Comparison of ENCODE assay signal across 20 mouse cellular contexts in the genomic region with DNA sequence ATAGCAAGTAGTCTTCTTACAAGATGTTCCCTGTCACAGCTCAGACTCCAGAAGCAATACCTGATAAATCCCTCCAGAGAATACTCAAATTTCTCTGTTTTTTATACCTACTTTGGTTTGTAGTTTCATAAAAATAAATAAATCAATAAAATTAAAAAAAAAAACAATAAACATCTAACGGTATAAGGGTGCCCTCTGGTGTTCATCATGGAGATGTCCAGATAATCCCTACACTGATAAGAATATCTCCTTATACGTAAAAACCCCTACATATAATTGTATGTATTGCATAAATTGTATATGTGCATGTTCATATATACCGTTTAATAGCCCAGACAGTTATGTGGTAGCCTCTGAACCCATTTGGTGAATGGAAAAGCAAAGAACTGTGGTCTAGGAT.
DNase-seq lines count a peak whose midpoint lies in the region; ATAC-seq and TF ChIP-seq lines count a peak whose summit lies in the region.
"Had no signal": no experiment of that assay in that cellular context is flagged by ENCODE, and none has a peak within 500 bp of the region (broad histone marks: within the 10 kb centered on the region; RNA-seq: fewer than 3 reads in every experiment).

No protein-coding gene starts in this region.

- no peak for ATAC-seq in forebrain, embryonic 14.5 days
- ATAC-seq in forebrain, embryonic 15.5 days (replicated peaks) = no peak
- ATAC-seq in Patski = no peak
- ATAC-seq: forebrain, embryonic 16.5 days; hindbrain, embryonic 16.5 days; liver, embryonic 12.5 days; midbrain, embryonic 15.5 days had no signal

- no peak overlapping the region for H3K27ac ChIP-seq in forebrain, embryonic 14.5 days (ENCODE audit: low read depth, low read length)
- H3K27ac ChIP-seq in forebrain, embryonic 15.5 days (replicated peaks) = no peak overlapping the region
- no peak overlapping the region for H3K27ac ChIP-seq in layer of hippocampus, adult 2 months
- H3K27ac ChIP-seq: liver, embryonic 12.5 days; lung, embryonic 15.5 days; midbrain, embryonic 15.5 days had no signal

- CTCF ChIA-PET in Patski (lab: Charles Lee) = interaction anchor here (0.7 to 1.4 kb wide), 2 partner anchors 1130 to 1195 kb away, joined by 3 read pairs; no protein-coding TSS in a partner anchor

- no peaks in the 10 kb centered on the region for H3K27me3 ChIP-seq in forebrain, embryonic 14.5 days (replicated peaks; ENCODE audit: control insufficient read depth, insufficient read depth, low read length)
- H3K27me3 ChIP-seq in forebrain, embryonic 15.5 days = no peaks in the 10 kb centered on the region
- peaks cover 61% of the 10 kb centered on the region for H3K27me3 ChIP-seq in Patski
- H3K27me3 ChIP-seq: liver, embryonic 12.5 days; lung, embryonic 15.5 days; midbrain, embryonic 15.5 days had no signal

- no peaks in the 10 kb centered on the region for H3K9me3 ChIP-seq in forebrain, embryonic 14.5 days (replicated peaks; ENCODE audit: control insufficient read depth, low read length)
- H3K9me3 ChIP-seq in forebrain, embryonic 15.5 days = no peaks in the 10 kb centered on the region
- H3K9me3 ChIP-seq: liver, embryonic 12.5 days; lung, embryonic 15.5 days; midbrain, embryonic 15.5 days had no signal

- H3K4me2 ChIP-seq in forebrain, embryonic 14.5 days (ENCODE audit: low read length) = no peak overlapping the region
- H3K4me2 ChIP-seq in forebrain, embryonic 15.5 days (replicated peaks) = no peak overlapping the region
- H3K4me2 ChIP-seq: liver, embryonic 12.5 days; lung, embryonic 15.5 days; midbrain, embryonic 15.5 days had no signal

- no peak overlapping the region for H3K4me3 ChIP-seq in forebrain, embryonic 14.5 days (ENCODE audit: low read depth, low read length)
- H3K4me3 ChIP-seq in forebrain, embryonic 15.5 days = no peak overlapping the region
- no peak overlapping the region for H3K4me3 ChIP-seq in layer of hippocampus, adult 2 months
- H3K4me3 ChIP-seq: liver, embryonic 12.5 days; lung, embryonic 15.5 days; midbrain, embryonic 15.5 days had no signal

- WGBS in forebrain, embryonic 14.5 days = 30% methylated on average over 3 of the region's 3 CpGs
- WGBS in forebrain, embryonic 15.5 days = 26% methylated on average over 3 of the region's 3 CpGs

- peak; percentile 76 for TF ChIP-seq CTCF in layer of hippocampus, adult 2 months (conservative IDR thresholded peaks at IDR 0.05)
- peak; percentile 35 for TF ChIP-seq CTCF in Patski (IDR thresholded peaks at IDR 0.05)

- H3K4me1 ChIP-seq in forebrain, embryonic 14.5 days (ENCODE audit: control insufficient read depth, insufficient read depth, low read length) = no peaks in the 10 kb centered on the region
- no peaks in the 10 kb centered on the region for H3K4me1 ChIP-seq in forebrain, embryonic 15.5 days
- H3K4me1 ChIP-seq: liver, embryonic 12.5 days; lung, embryonic 15.5 days; midbrain, embryonic 15.5 days had no signal

- peak; percentile 19 for DNase-seq in forebrain, embryonic 14.5 days (ENCODE audit: low spot score)
- DNase-seq in layer of hippocampus, adult 2 months (ENCODE audit: low spot score in 2 of 2) = no peak
- no peak for DNase-seq in layer of hippocampus, adult 9-10 months (ENCODE audit: low spot score)
- DNase-seq in 416B (ENCODE audit: low read depth) (peak; percentile 19), Patski (ENCODE audit: low read depth, low spot score) (no peak)
- DNase-seq in cerebellum, adult 11-12 months = no peak
- no peak for DNase-seq in cerebellum, postnatal 25 days
- DNase-seq: adrenal gland, postnatal 14 days; cerebellum, adult 2 months; gastrocnemius, postnatal 10 days; kidney, adult 9 months; layer of hippocampus, postnatal 36 days; left cerebral cortex, postnatal 4 days; thymus, adult 18-20 months had no signal

- POLR2A ChIA-PET in Patski (lab: Charles Lee) = interaction anchor here (0.7 kb wide), 1 partner anchor 1323 kb away, joined by 3 read pairs; no protein-coding TSS in a partner anchor

- H3K9ac ChIP-seq in forebrain, embryonic 14.5 days (ENCODE audit: low read length) = no peak overlapping the region
- no peak overlapping the region for H3K9ac ChIP-seq in forebrain, embryonic 15.5 days (replicated peaks)
- H3K9ac ChIP-seq: liver, embryonic 12.5 days; lung, embryonic 15.5 days; midbrain, embryonic 15.5 days had no signal

- in situ Hi-C loops in Patski (cut with MboI; ENCODE audit: low pct_unique_long_range_greater_than_20kb) = loop anchor here (10.0 kb wide), 1 partner anchor 1129 kb away; no protein-coding TSS in a partner anchor

- H3K36me3 ChIP-seq in forebrain, embryonic 14.5 days (ENCODE audit: control insufficient read depth, insufficient read depth, low read length) = no peaks in the 10 kb centered on the region
- no peaks in the 10 kb centered on the region for H3K36me3 ChIP-seq in forebrain, embryonic 15.5 days
- H3K36me3 ChIP-seq: liver, embryonic 12.5 days; lung, embryonic 15.5 days; midbrain, embryonic 15.5 days had no signal

Comparison
In these comparisons a context has a peak if more than half of its experiments do, and no peak if none do; other contexts are left out.
1. DNase-seq: peak in forebrain, embryonic 14.5 days (single experiment) and 416B (single experiment); none in layer of hippocampus, adult 2 months (0 of 2), layer of hippocampus, adult 9-10 months (single experiment), Patski (single experiment), cerebellum, adult 11-12 months (single experiment) and cerebellum, postnatal 25 days (0 of 2).